Mouse (Mus musculus): Measurements from ENCODE around the gene Tradd. TPM values are rescaled to one million over a fixed set of nuclear protein-coding genes. Genes with fewer than 3 reads are reported as not detected.
"Not testable (repeated sequence)": the region's sequence is repeated elsewhere in the genome, so short reads cannot be mapped to it uniquely, and the experiment has no call there.

Gene Tradd
- total RNA-seq, 2 experiments from 2014 or later, result 14.0 to 18.1 TPM

- peak; percentile 79 for ATAC-seq (replicated peaks; ENCODE audit: low FRiP score, low TSS enrichment, poor library complexity, severe bottlenecking)
Measured at GRCm38 (mm10) chr8:105297511-105298192, 33.2 kb upstream of the Tradd start, which contains the start of gene E2f4. Gene E2f4, plus strand, starts transcription at chr8:105297663.

- no peak for ATAC-seq (replicated peaks; ENCODE audit: low FRiP score, low TSS enrichment, poor library complexity, severe bottlenecking)
Measured at GRCm38 (mm10) chr8:105295895-105296573, 31.6 kb upstream of the Tradd start, which contains the start of gene Exoc3l. Gene Exoc3l, minus strand, starts transcription at chr8:105296101.

- no peak for ATAC-seq (replicated peaks; ENCODE audit: low FRiP score, low TSS enrichment, poor library complexity, severe bottlenecking)
Measured at GRCm38 (mm10) chr8:105295256-105295655, 30.8 kb upstream of the Tradd start.

- ATAC-seq (replicated peaks; ENCODE audit: low FRiP score, low TSS enrichment, poor library complexity, severe bottlenecking), result no peak
Measured at GRCm38 (mm10) chr8:105294776-105295175, 30.4 kb upstream of the Tradd start.

GRCm38 (mm10) chr8:105293405-105293804 lies 29.0 kb upstream of the Tradd start:
- no peak for ATAC-seq (replicated peaks; ENCODE audit: low FRiP score, low TSS enrichment, poor library complexity, severe bottlenecking)

- no peak for ATAC-seq (replicated peaks; ENCODE audit: low FRiP score, low TSS enrichment, poor library complexity, severe bottlenecking)
Measured at GRCm38 (mm10) chr8:105292471-105292870, 28.1 kb upstream of the Tradd start.

GRCm38 (mm10) chr8:105291802-105292201 lies 27.4 kb upstream of the Tradd start:
- ATAC-seq (replicated peaks; ENCODE audit: low FRiP score, low TSS enrichment, poor library complexity, severe bottlenecking), result not testable (repeated sequence)

- ATAC-seq (replicated peaks; ENCODE audit: low FRiP score, low TSS enrichment, poor library complexity, severe bottlenecking), result not testable (repeated sequence)
Measured at GRCm38 (mm10) chr8:105291364-105291763, 27.0 kb upstream of the Tradd start.

- peak; percentile 42 for ATAC-seq (replicated peaks; ENCODE audit: low FRiP score, low TSS enrichment, poor library complexity, severe bottlenecking)
Measured at GRCm38 (mm10) chr8:105290554-105291314, 26.3 kb upstream of the Tradd start.

- peak; percentile 14 for ATAC-seq (replicated peaks; ENCODE audit: low FRiP score, low TSS enrichment, poor library complexity, severe bottlenecking)
Measured at GRCm38 (mm10) chr8:105289805-105290460, 25.5 kb upstream of the Tradd start, which contains the start of gene 4931428F04Rik. Gene 4931428F04Rik, minus strand, starts transcription at chr8:105289864.

GRCm38 (mm10) chr8:105288958-105289732 lies 24.7 kb upstream of the Tradd start:
- peak; percentile 88 for ATAC-seq (replicated peaks; ENCODE audit: low FRiP score, low TSS enrichment, poor library complexity, severe bottlenecking)

GRCm38 (mm10) chr8:105288231-105288630 lies 23.8 kb upstream of the Tradd start:
- no peak for ATAC-seq (replicated peaks; ENCODE audit: low FRiP score, low TSS enrichment, poor library complexity, severe bottlenecking)

- ATAC-seq (replicated peaks; ENCODE audit: low FRiP score, low TSS enrichment, poor library complexity, severe bottlenecking), result no peak
Measured at GRCm38 (mm10) chr8:105286907-105287306, 22.5 kb upstream of the Tradd start.

GRCm38 (mm10) chr8:105285514-105285913 lies 21.1 kb upstream of the Tradd start:
- no peak for ATAC-seq (replicated peaks; ENCODE audit: low FRiP score, low TSS enrichment, poor library complexity, severe bottlenecking)

GRCm38 (mm10) chr8:105283074-105283473 lies 18.7 kb upstream of the Tradd start:
- peak; percentile 35 for ATAC-seq (replicated peaks; ENCODE audit: low FRiP score, low TSS enrichment, poor library complexity, severe bottlenecking)

GRCm38 (mm10) chr8:105282239-105282638 lies 17.8 kb upstream of the Tradd start:
- no peak for ATAC-seq (replicated peaks; ENCODE audit: low FRiP score, low TSS enrichment, poor library complexity, severe bottlenecking)

- no peak for ATAC-seq (replicated peaks; ENCODE audit: low FRiP score, low TSS enrichment, poor library complexity, severe bottlenecking)
Measured at GRCm38 (mm10) chr8:105281821-105282220, 17.4 kb upstream of the Tradd start.

GRCm38 (mm10) chr8:105280567-105280966 lies 16.2 kb upstream of the Tradd start:
- no peak for ATAC-seq (replicated peaks; ENCODE audit: low FRiP score, low TSS enrichment, poor library complexity, severe bottlenecking)

- peak; percentile 83 for ATAC-seq (replicated peaks; ENCODE audit: low FRiP score, low TSS enrichment, poor library complexity, severe bottlenecking)
Measured at GRCm38 (mm10) chr8:105278911-105279334, 14.5 kb upstream of the Tradd start.
